8 mouse cellular contexts compared by ENCODE assay signal in the genomic region with DNA sequence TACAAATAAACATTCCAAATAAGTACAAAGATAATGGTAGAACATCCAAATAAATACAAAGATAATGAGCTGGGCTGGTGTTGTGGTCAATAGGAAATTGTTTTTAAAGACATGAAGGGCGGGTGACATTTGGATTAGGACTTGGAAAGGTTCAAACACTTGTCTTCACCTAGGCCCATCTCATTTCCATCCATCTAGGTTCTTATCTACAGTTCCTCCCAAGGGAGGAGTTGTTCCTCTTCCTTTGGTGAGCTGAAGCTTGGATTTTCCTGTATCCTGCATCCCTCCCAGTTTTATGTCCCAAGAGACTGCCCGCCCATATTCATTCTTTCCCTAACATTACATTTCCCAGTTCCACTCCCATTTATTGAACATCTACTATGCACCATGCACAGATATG. TPM values are rescaled to one million over a fixed set of nuclear protein-coding genes. Genes with fewer than 3 reads are reported as not detected.
DNase-seq lines count a peak whose midpoint lies in the region; ATAC-seq lines count a peak whose summit lies in the region.

No protein-coding gene starts in this region.

- H3K4me3 ChIP-seq in megakaryocyte, embryonic 14.5 days (replicated peaks) = peak overlapping the region; percentile 96
- peak overlapping the region; percentile 93 for H3K4me3 ChIP-seq in forebrain, embryonic 12.5 days (replicated peaks)
- peak overlapping the region; percentile 91 for H3K4me3 ChIP-seq in limb, embryonic 11.5 days (ENCODE audit: low read depth, low read length)
- H3K4me3 ChIP-seq in stomach, embryonic 14.5 days (ENCODE audit: low read depth, low read length) = peak overlapping the region; percentile 75

- peak overlapping the region; percentile 73 for H3K4me2 ChIP-seq in forebrain, embryonic 12.5 days
- H3K4me2 ChIP-seq in limb, embryonic 11.5 days (ENCODE audit: low read depth, severe bottlenecking) = peak overlapping the region; percentile 53
- peak overlapping the region; percentile 51 for H3K4me2 ChIP-seq in stomach, embryonic 14.5 days (replicated peaks; ENCODE audit: low read depth, low read length)

- peak overlapping the region; percentile 86 for H3K9ac ChIP-seq in forebrain, embryonic 12.5 days
- H3K9ac ChIP-seq in limb, embryonic 11.5 days (ENCODE audit: low read length) = peak overlapping the region; percentile 71
- peak overlapping the region; percentile 75 for H3K9ac ChIP-seq in stomach, embryonic 14.5 days (replicated peaks; ENCODE audit: low read depth, low read length)

- 75% methylated on average over 2 of the region's 2 CpGs for WGBS in forebrain, embryonic 12.5 days
- 81% methylated on average over 2 of the region's 2 CpGs for WGBS in limb, embryonic 11.5 days
- 68% methylated on average over 2 of the region's 2 CpGs for WGBS in stomach, embryonic 14.5 days

- H3K9me3 ChIP-seq in megakaryocyte, embryonic 14.5 days = no peaks in the 10 kb centered on the region
- H3K9me3 ChIP-seq in forebrain, embryonic 12.5 days = no peaks in the 10 kb centered on the region
- no peaks in the 10 kb centered on the region for H3K9me3 ChIP-seq in limb, embryonic 11.5 days (ENCODE audit: control insufficient read depth, low read length)
- H3K9me3 ChIP-seq in stomach, embryonic 14.5 days (ENCODE audit: control insufficient read depth, low read depth, low read length) = no peaks in the 10 kb centered on the region

- ATAC-seq in megakaryocyte, adult 5-6 weeks (ENCODE audit: poor library complexity, severe bottlenecking) = no peak
- ATAC-seq in forebrain, embryonic 12.5 days (ENCODE audit: low FRiP score) = no peak
- no peak for ATAC-seq in limb, embryonic 11.5 days (ENCODE audit: insufficient number of reproducible peaks, low FRiP score, low TSS enrichment, low read depth)
- no peak for ATAC-seq in stomach, embryonic 14.5 days (ENCODE audit: insufficient number of reproducible peaks, insufficient read depth, low FRiP score, low read depth)

- peaks cover 2% of the 10 kb centered on the region for H3K27me3 ChIP-seq in megakaryocyte, embryonic 14.5 days (replicated peaks)
- no peaks in the 10 kb centered on the region for H3K27me3 ChIP-seq in forebrain, embryonic 12.5 days
- no peaks in the 10 kb centered on the region for H3K27me3 ChIP-seq in limb, embryonic 11.5 days (ENCODE audit: control insufficient read depth, insufficient read depth, low read length)
- H3K27me3 ChIP-seq in stomach, embryonic 14.5 days (ENCODE audit: control insufficient read depth, insufficient read depth, low read length) = no peaks in the 10 kb centered on the region

- peak overlapping the region; percentile 96 for H3K27ac ChIP-seq in forebrain, embryonic 12.5 days
- H3K27ac ChIP-seq in limb, embryonic 11.5 days (replicated peaks; ENCODE audit: low read depth, low read length) = 0 out of 2 replicates have a peak overlapping the region, but pooled peaks have one; percentile 82
- peak overlapping the region; percentile 95 for H3K27ac ChIP-seq in stomach, embryonic 14.5 days (ENCODE audit: low read length)

- DNase-seq in limb, embryonic 11.5 days (ENCODE audit: low spot score) = no peak
- DNase-seq in cerebellum, adult 8-10 months = no peak
- no peak for DNase-seq in left cerebral cortex, adult 11 months (ENCODE audit: low spot score)
- no peak for DNase-seq in frontal cortex, postnatal 10 days (ENCODE audit: low spot score in 2 of 2)

- peaks cover 22% of the 10 kb centered on the region for H3K36me3 ChIP-seq in megakaryocyte, embryonic 14.5 days (replicated peaks; ENCODE audit: low read length)
- no peaks in the 10 kb centered on the region for H3K36me3 ChIP-seq in forebrain, embryonic 12.5 days (replicated peaks)
- H3K36me3 ChIP-seq in limb, embryonic 11.5 days (ENCODE audit: control insufficient read depth, insufficient read depth, low read length) = no peaks in the 10 kb centered on the region
- no peaks in the 10 kb centered on the region for H3K36me3 ChIP-seq in stomach, embryonic 14.5 days (ENCODE audit: control insufficient read depth, insufficient read depth, low read length)

- peaks cover 49% of the 10 kb centered on the region for H3K4me1 ChIP-seq in megakaryocyte, embryonic 14.5 days
- H3K4me1 ChIP-seq in forebrain, embryonic 12.5 days = peaks cover 11% of the 10 kb centered on the region
- H3K4me1 ChIP-seq in limb, embryonic 11.5 days (ENCODE audit: control insufficient read depth, insufficient read depth, low read length) = no peaks in the 10 kb centered on the region
- peaks cover 6% of the 10 kb centered on the region; the same call in 1 of the 2 replicates for H3K4me1 ChIP-seq in stomach, embryonic 14.5 days (ENCODE audit: control insufficient read depth, insufficient read depth, low read length)

RNA-seq across cellular contexts. Expression of a gene that starts 0.5 kb away (rescaled TPM):
- 4.5 and 7.8 TPM in 2 replicates for polyA plus RNA-seq in megakaryocyte, embryonic 14.5 days (2012; ENCODE audit: insufficient read depth, low replicate concordance)
- 45.8 and 46.8 TPM in 2 replicates for total RNA-seq in megakaryocyte, adult 5-6 weeks (2015)
- total RNA-seq in megakaryocyte, adult 5-6 weeks (2017) = 45.5 and 51.8 TPM in 2 replicates
- polyA plus RNA-seq in forebrain, embryonic 12.5 days (2016; fragmentation: Nextera tagmentation; extraction: Ambion mirVana) = 95.2 and 95.4 TPM in 2 replicates
- 83.2 and 86.7 TPM in 2 replicates for polyA plus RNA-seq in limb, embryonic 11.5 days (2014; fragmentation: Nextera tagmentation; extraction: Ambion mirVana)
- polyA plus RNA-seq in stomach, embryonic 14.5 days (2014; fragmentation: Nextera tagmentation; extraction: Ambion mirVana) = 69.4 and 77.6 TPM in 2 replicates

RNA-seq across cellular contexts. Expression of a gene that starts 48.9 kb away (rescaled TPM):
- polyA plus RNA-seq in megakaryocyte, embryonic 14.5 days (2012; ENCODE audit: insufficient read depth, low replicate concordance) = not detected in 2 replicates
- not detected in 2 replicates for total RNA-seq in megakaryocyte, adult 5-6 weeks (2015)
- not detected in 2 replicates for total RNA-seq in megakaryocyte, adult 5-6 weeks (2017)
- polyA plus RNA-seq in forebrain, embryonic 12.5 days (2016; fragmentation: Nextera tagmentation; extraction: Ambion mirVana) = not detected in 2 replicates
- not detected in 2 replicates for polyA plus RNA-seq in limb, embryonic 11.5 days (2014; fragmentation: Nextera tagmentation; extraction: Ambion mirVana)
- not detected in 2 replicates for polyA plus RNA-seq in stomach, embryonic 14.5 days (2014; fragmentation: Nextera tagmentation; extraction: Ambion mirVana)

RNA-seq across cellular contexts. Expression of a gene that starts 51.4 kb away (rescaled TPM):
- polyA plus RNA-seq in megakaryocyte, embryonic 14.5 days (2012; ENCODE audit: insufficient read depth, low replicate concordance) = not detected in 2 replicates
- total RNA-seq in megakaryocyte, adult 5-6 weeks (2015) = not detected in 2 replicates
- total RNA-seq in megakaryocyte, adult 5-6 weeks (2017) = not detected in 2 replicates
- 0.40 and 0.69 TPM in 2 replicates for polyA plus RNA-seq in forebrain, embryonic 12.5 days (2016; fragmentation: Nextera tagmentation; extraction: Ambion mirVana)
- 0.73 and 1.0 TPM in 2 replicates for polyA plus RNA-seq in limb, embryonic 11.5 days (2014; fragmentation: Nextera tagmentation; extraction: Ambion mirVana)
- 0.06 and 0.07 TPM in 2 replicates for polyA plus RNA-seq in stomach, embryonic 14.5 days (2014; fragmentation: Nextera tagmentation; extraction: Ambion mirVana)

RNA-seq across cellular contexts. Expression of a gene that starts 59.5 kb away (rescaled TPM):
- not detected in 2 replicates for polyA plus RNA-seq in megakaryocyte, embryonic 14.5 days (2012; ENCODE audit: insufficient read depth, low replicate concordance)
- not detected in 2 replicates for total RNA-seq in megakaryocyte, adult 5-6 weeks (2015)
- total RNA-seq in megakaryocyte, adult 5-6 weeks (2017) = not detected in 2 replicates
- polyA plus RNA-seq in forebrain, embryonic 12.5 days (2016; fragmentation: Nextera tagmentation; extraction: Ambion mirVana) = not detected in 2 replicates
- polyA plus RNA-seq in limb, embryonic 11.5 days (2014; fragmentation: Nextera tagmentation; extraction: Ambion mirVana) = not detected in 2 replicates
- polyA plus RNA-seq in stomach, embryonic 14.5 days (2014; fragmentation: Nextera tagmentation; extraction: Ambion mirVana) = not detected in 2 replicates
